Mouse (Mus musculus) C3H10T1/2 (cell line): ENCODE results near the gene Rab36. TPM values are rescaled to one million over a fixed set of nuclear protein-coding genes. Genes with fewer than 3 reads are reported as not detected.

ENCODE experiments used
- polyA plus RNA-seq, 2 experiments: library from polyadenylated mRNA; unstranded; fragments of >200 nt; fragmentation: generic; extraction: Trizol; gene quantifications; one replicate each; pipeline ENCODE4 v1.2.1; 2012; ENCODE audit warnings: missing spikeins in 2 of 2

Gene Rab36
- polyA plus RNA-seq: 1 to 10 TPM in 1 of 2 experiments, under 1 TPM in 1; 0.14 to 1.9 TPM

DNA sequence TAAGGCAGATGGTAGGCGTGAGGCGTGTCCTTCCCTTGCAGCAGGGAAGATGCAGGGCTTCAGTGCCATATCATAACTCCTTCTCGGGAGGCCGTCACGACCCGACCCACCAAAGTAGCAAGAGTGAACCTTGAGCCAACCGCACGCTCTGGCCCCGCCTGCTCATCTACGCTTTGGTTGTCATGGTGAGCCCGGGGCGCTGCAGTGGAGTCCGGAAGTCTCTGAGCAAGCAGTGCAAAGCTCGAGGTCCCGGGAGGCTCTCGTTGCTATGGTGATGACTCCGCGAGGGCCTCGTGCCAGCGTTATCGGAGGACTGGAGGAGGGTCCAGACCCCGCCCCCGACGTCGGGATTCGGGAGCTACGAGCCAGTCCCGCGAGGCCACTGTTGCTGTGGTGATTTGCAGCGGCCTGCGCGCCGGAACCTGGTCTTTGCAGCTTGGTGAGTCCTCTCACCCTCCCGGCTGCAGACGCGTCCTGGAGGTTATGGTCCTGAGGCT is at the start of gene Rab36:
TSS of gene Rab36 (plus strand) at position 176 of the 497 bp plus-strand sequence.

DNA sequence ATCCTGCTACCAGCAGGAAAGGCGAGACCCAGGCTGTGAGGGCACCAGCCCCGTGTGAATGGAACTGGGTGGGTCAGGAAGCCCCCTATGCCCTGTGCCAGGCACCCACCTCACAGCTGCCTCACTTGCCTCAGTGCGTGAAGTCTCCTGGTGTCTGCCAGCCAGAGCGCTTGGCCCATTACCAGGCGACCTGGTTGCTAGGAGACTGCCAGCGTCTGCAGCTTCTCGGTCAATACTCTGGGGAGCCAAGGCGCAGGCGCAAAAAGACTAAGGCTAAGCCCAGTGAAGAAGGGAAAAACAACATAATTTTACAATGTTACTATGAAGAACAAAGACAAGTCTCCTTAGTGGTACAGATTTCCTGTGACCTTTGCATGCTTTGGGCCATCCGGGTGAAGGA is 4.5 kb upstream of the Rab36 start, which contains the start of gene Rsph14:
TSS of gene Rsph14 (minus strand) at position 192 of the 400 bp plus-strand sequence.

DNA sequence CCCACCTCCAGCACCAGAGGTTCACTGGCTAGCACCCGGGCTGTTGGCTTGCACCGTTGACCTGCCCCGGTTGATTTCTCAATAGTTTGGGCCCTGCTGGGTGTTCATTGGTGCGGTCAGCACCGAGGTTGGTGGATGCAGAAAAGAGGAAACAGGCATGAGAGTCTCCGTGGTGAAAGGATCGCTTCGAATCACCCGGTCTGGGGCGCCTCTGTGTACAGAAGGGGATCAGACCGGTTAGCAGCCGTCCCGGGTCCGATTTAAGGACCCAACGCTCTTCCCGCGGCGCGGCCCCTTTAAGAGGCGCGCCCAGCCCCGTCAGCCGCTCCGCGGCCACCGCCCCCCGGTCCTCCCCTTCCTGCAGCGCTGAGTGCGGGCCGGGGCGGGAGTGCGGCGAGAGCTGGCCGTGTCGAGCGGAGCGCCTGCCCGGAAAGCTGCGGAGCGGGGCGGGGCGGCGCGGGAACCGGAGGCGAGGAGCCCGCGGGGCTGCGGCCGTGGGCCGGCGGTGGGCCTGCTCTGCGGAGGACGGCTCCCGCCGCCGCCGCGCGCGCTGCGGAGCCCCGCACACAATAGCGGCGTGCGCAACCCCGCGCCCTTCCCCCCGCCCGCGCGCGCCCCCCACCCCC is 23.5 kb downstream of the Rab36 start, which contains the start of gene Bcr:
TSS of gene Bcr (plus strand) at position 376 of the 626 bp plus-strand sequence.

Other genes starting within 250 kb of the Rab36 start
- under 1 TPM; 0.29 to 0.89 TPM for gene Gnaz, start 69.9 kb upstream of the Rab36 start, polyA plus RNA-seq
- gene Rsph14, start 4.5 kb upstream of the Rab36 start, polyA plus RNA-seq: not detected
- gene Bcr, start 23.5 kb downstream of the Rab36 start, polyA plus RNA-seq: 10 to 100 TPM; 12.2 to 30.1 TPM
- gene Specc1l, start 175.0 kb downstream of the Rab36 start, polyA plus RNA-seq: 10 to 100 TPM in 1 of 2 experiments, 1 to 10 TPM in 1; 2.0 to 32.8 TPM